Mouse (Mus musculus) kidney, embryonic 16.5 days (tissue): ENCODE measurements around the gene Cript. TPM values are rescaled to one million over a fixed set of nuclear protein-coding genes. Genes with fewer than 3 reads are reported as not detected.

Source experiments
- ATAC-seq: fragments of 200-750 bp; cut with Nextera tagmentation; 2 replicates; pipeline ENCODE4 v1.8.0; 2017; ENCODE audit warnings: moderate TSS enrichment; ENCODE audit not compliant: low FRiP score, low TSS enrichment
- H3K27ac ChIP-seq: fragments of 300-500 bp; sonication (generic); 2 replicates; pipeline ENCODE4 v1.5.1; 2014; ENCODE audit warnings: low read length
- H3K27me3 ChIP-seq: fragments of 300-500 bp; sonication (generic); 2 replicates; pipeline ENCODE4 v1.6.1; 2014; ENCODE audit warnings: low read length, control low read depth, mixed read lengths; ENCODE audit not compliant: insufficient read depth
- H3K36me3 ChIP-seq: fragments of 300-500 bp; sonication (generic); 2 replicates; pipeline ENCODE4 v1.6.1; 2014; ENCODE audit warnings: low read length, control low read depth, mixed read lengths; ENCODE audit not compliant: insufficient read depth
- H3K4me1 ChIP-seq: fragments of 300-500 bp; sonication (generic); 2 replicates; pipeline ENCODE4 v1.6.1; 2014; ENCODE audit warnings: low read length, control low read depth, mixed read lengths; ENCODE audit not compliant: insufficient read depth
- H3K4me2 ChIP-seq: fragments of 300-500 bp; sonication (generic); replicated peaks from 2 replicates; pipeline ENCODE4 v1.6.1; 2014; ENCODE audit warnings: low read depth, low read length
- H3K4me3 ChIP-seq: fragments of 300-500 bp; sonication (generic); 2 replicates; pipeline ENCODE4 v1.5.1; 2014; ENCODE audit warnings: mild to moderate bottlenecking, low read length
- H3K9ac ChIP-seq: fragments of 300-500 bp; sonication (generic); replicated peaks from 2 replicates; pipeline ENCODE4 v1.6.1; 2014; ENCODE audit warnings: low read length
- H3K9me3 ChIP-seq: fragments of 300-500 bp; sonication (generic); 2 replicates; pipeline ENCODE4 v1.6.1; 2016; ENCODE audit warnings: low read length, control low read depth
- WGBS: fragments of 180-500 bp; shearing (Covaris S2); extraction: QIAGEN DNeasy Blood & Tissue Kit; methylation state at CpG from one replicate; pipeline ENCODE4 v1.1.7; 2014; 5-methylcytosine and 5-hydroxymethylcytosine counted together
- polyA plus RNA-seq: library from polyadenylated mRNA; unstranded; fragments of >200 nt; fragmentation: Nextera tagmentation; extraction: Ambion mirVana; gene quantifications from 2 replicates; pipeline ENCODE4 v1.2.1, GENCODE M21; 2015

The Cript gene
- polyA plus RNA-seq, 1 experiment from 2014 or later: 140 TPM

DNA sequence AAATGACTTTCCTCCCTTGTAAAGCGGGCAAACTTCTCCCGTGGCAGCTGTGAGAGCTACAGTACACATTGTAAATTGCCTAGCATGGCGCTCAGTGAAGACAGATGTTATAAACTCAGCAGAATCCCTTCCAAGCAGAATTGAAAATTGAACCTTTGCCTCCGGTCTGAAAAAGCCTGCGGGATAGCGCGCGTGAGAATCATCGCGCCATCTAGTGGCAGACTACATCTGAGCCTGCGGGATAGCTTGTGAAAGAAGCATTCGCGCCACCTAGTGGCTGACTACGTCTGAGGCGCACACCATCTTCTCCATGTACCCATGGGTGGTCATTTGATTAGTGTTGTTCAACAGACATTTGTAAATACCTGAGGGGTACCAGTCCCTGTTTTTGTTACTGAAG is 19.0 kb downstream of the Cript start:
- Histone ChIP-seq H3K4me3 (no peak overlapping the region), H3K4me2 (no peak overlapping the region)

DNA sequence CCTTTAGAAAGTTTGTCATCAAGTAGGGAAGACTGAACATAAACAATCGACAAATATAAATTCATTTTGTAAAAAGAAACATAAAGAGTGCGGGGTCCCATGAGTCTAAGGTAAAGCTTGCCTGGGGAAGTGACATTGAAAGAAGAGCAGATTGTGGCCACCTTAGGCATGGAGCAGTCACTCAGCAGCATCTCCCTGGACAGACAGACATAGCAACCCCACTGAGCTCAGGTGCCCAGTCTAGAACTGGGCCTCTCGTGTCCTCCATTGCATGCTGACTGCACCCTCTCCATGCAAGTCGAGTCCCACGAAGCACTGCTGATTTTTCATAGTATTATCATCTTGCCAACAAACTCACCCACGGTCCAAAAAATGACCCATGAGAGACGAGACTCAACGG is 19.4 kb downstream of the Cript start:
- Histone ChIP-seq H3K9ac (no peak overlapping the region), H3K36me3 (no peaks in the 10 kb centered on the region), H3K27me3 (no peaks in the 10 kb centered on the region), H3K4me3 (no peak overlapping the region), H3K9me3 (no peaks in the 10 kb centered on the region), H3K27ac (no peak overlapping the region), H3K4me2 (no peak overlapping the region), H3K4me1 (0 out of 2 replicates have a peak, but pooled peaks cover 4% of the 10 kb centered on the region)
- 83% methylated on average over 8 of the region's 8 CpGs for WGBS
- no peak for ATAC-seq

More for the DNA sequence above, 19.0 kb downstream of the Cript start:
- Histone ChIP-seq H3K36me3 (no peaks in the 10 kb centered on the region), H3K27me3 (no peaks in the 10 kb centered on the region), H3K27ac (no peak overlapping the region), H3K9me3 (no peaks in the 10 kb centered on the region), H3K4me1 (0 out of 2 replicates have a peak, but pooled peaks cover 4% of the 10 kb centered on the region), H3K9ac (no peak overlapping the region)
- ATAC-seq: peak; percentile 65; the same call in 1 of the 2 replicates
- 2% methylated on average over 15 of the region's 15 CpGs for WGBS

DNA sequence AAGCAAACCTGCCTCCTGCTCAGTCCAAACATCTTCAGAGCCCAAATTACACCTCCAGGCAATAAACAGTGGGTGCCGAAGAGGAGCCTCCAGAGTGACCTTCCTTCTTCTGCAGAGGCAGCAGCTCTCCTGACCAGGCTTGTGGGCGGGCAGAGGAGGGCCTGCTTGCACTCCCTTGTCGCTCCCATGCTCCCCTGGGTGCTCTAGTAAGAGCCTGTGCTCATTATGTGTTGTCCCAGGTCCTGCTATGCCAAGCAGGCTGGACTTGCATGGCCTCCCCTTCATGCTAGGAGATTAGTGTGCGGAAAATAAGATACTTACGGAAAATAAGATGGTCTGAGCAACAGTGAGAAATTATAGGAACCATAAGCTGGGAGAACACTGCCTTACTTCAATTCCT is 24.3 kb downstream of the Cript start:
- Histone ChIP-seq H3K4me3 (no peak overlapping the region), H3K4me2 (no peak overlapping the region), H3K9ac (no peak overlapping the region), H3K36me3 (no peaks in the 10 kb centered on the region), H3K27ac (no peak overlapping the region), H3K9me3 (no peaks in the 10 kb centered on the region), H3K27me3 (no peaks in the 10 kb centered on the region), H3K4me1 (peaks cover 8% of the 10 kb centered on the region; the same call in 1 of the 2 replicates)
- 63% methylated on average over 5 of the region's 5 CpGs for WGBS
- no peak for ATAC-seq

DNA sequence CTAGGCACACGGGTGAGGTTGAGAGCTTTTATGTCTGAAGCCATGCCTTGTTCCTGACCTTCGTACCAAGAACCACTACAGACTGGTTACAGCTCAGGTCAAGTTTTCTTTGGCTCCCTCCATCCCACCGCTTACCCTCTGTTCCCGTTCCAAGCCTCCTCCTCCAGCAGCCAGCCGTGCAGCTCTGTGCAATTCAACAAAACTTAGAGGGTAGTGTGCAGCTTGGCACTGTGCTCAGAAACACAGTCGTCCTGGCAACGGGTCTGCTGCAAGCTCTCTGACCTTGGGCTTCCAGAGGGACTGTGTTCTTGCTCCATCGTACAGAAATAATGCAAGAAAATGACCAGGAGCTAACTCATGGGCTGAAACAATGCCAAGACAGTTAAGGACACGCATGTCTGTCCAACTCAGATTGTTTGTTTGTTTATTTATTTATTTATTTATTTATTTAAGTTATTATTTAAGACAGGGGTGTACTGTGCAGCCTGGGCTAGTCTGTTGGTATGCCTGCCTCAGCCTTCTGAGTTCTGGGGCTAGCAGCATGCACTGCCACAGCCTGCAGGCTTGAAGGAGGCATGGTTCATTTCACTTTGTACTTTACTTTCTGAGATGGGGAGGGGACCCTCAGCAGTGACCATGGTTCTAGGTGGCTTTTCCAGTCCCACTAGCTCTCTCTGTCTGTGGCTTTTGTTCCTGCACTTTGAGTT is 25.3 kb downstream of the Cript start:
- Histone ChIP-seq H3K27ac (no peak overlapping the region), H3K4me2 (no peak overlapping the region), H3K9ac (no peak overlapping the region), H3K27me3 (no peaks in the 10 kb centered on the region), H3K9me3 (no peaks in the 10 kb centered on the region), H3K4me3 (no peak overlapping the region), H3K4me1 (peaks cover 17% of the 10 kb centered on the region), H3K36me3 (no peaks in the 10 kb centered on the region)
- 40% methylated on average over 9 of the region's 9 CpGs for WGBS
- no peak for ATAC-seq

DNA sequence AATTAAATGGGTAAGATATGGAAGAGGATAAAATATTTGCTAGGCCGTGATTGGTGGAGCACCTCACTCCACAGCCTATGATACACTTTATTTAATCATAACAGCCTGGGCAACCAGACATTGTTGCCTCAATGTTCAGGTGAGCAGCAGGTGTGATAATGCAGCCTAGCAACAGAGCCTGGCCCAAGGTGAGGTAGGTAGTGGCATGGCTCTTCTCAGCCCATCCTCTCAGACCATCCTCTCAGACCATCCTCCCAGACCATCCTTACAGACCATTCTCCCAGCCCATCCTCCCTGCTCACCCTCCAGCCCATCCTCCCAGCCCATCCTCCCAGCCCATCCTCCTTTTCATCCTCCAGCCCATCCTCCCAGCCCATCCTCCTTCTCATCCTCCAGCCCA is 26.3 kb downstream of the Cript start:
- H3K36me3 ChIP-seq: no peaks in the 10 kb centered on the region
- no peak overlapping the region for H3K4me2 ChIP-seq
- H3K4me3 ChIP-seq: no peak overlapping the region
- no peaks in the 10 kb centered on the region for H3K27me3 ChIP-seq
- H3K4me1 ChIP-seq: peaks cover 24% of the 10 kb centered on the region
- no peak overlapping the region for H3K27ac ChIP-seq
- ATAC-seq: no peak
- H3K9ac ChIP-seq: no peak overlapping the region
- no peaks in the 10 kb centered on the region for H3K9me3 ChIP-seq
- 92% methylated on average over 1 of the region's 1 CpGs for WGBS

DNA sequence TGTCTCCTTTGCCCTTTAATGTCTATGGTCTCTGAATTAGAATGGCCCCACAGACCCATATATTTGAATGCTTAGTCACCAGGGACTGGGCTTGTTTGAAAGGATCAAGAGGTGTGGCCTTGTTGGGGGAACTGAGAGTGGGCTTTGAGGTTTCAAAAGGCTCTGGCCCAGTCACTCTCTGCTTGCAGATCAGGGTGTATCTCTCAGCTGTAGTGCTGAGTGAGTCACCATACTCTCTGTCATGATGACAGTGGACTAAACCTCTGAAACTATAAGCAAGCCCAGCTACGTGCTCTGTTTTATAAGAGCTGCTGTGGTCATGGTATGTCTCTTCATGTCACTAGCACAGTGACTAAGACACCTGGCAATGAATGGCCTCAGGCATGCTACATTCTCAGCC is 27.1 kb downstream of the Cript start:
- H3K4me2 ChIP-seq: no peak overlapping the region
- 96% methylated on average over 1 of the region's 1 CpGs for whole genome bisulfite sequencing
- H3K36me3 ChIP-seq: no peaks in the 10 kb centered on the region
- H3K9me3 ChIP-seq: no peaks in the 10 kb centered on the region
- H3K27me3 ChIP-seq: no peaks in the 10 kb centered on the region
- no peak overlapping the region for H3K4me3 ChIP-seq
- no peak for ATAC-seq
- no peak overlapping the region for H3K9ac ChIP-seq
- H3K4me1 ChIP-seq: peaks cover 24% of the 10 kb centered on the region
- no peak overlapping the region for H3K27ac ChIP-seq

DNA sequence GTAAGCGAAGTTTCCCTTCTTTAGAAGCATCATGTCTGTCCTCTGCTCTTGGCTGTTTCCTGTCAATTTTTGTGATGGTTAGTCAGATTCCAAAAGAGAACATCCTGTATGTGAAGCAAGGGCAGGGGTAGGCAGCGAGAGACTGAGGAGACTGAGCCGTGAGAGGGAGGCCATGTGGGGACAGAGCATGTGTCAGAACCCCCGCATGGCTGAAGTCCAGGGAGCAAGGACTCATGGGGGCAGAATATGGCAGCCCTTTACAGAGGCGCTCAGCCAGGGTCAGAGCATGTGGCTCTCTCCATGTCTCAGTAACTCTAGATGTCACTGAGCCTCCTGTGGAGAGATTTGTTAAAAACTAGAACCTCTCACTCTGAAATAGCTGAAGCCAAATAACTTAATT is 28.6 kb downstream of the Cript start:
- Histone ChIP-seq H3K27me3 (no peaks in the 10 kb centered on the region), H3K4me1 (peaks cover 28% of the 10 kb centered on the region), H3K4me2 (no peak overlapping the region), H3K36me3 (no peaks in the 10 kb centered on the region), H3K27ac (no peak overlapping the region), H3K9me3 (no peaks in the 10 kb centered on the region), H3K4me3 (no peak overlapping the region), H3K9ac (no peak overlapping the region)
- 78% methylated on average over 5 of the region's 5 CpGs for WGBS
- ATAC-seq: no peak

DNA sequence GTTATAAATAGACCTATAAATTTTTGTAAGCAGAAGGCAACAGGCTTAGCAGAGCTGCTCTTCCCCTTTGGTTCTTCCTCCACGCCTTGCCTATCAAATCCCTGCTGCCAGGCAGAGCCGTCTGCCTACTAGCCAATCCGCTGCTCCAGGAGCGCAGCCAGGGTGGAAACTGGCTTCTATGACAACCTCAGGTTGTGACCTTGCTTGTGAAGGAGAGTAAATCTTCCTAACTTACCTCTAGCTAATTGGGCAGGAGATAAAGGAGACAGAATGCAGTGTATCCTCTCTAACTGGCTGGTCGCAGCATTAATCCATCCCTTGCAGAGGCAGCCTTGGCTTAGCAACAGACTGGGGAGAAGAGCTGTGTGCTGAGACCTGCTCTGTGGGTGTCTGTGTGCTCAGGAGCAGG is 29.7 kb downstream of the Cript start:
- H3K27me3 ChIP-seq: no peaks in the 10 kb centered on the region
- peak overlapping the region; percentile 75 for H3K27ac ChIP-seq
- H3K9ac ChIP-seq: peak overlapping the region; percentile 44; the same call in 1 of the 2 replicates
- H3K4me3 ChIP-seq: no peak overlapping the region
- 12% methylated on average over 5 of the region's 5 CpGs for WGBS
- H3K4me2 ChIP-seq: no peak overlapping the region
- H3K9me3 ChIP-seq: no peaks in the 10 kb centered on the region
- ATAC-seq: peak; percentile 76
- no peaks in the 10 kb centered on the region for H3K36me3 ChIP-seq
- peaks cover 28% of the 10 kb centered on the region for H3K4me1 ChIP-seq

DNA sequence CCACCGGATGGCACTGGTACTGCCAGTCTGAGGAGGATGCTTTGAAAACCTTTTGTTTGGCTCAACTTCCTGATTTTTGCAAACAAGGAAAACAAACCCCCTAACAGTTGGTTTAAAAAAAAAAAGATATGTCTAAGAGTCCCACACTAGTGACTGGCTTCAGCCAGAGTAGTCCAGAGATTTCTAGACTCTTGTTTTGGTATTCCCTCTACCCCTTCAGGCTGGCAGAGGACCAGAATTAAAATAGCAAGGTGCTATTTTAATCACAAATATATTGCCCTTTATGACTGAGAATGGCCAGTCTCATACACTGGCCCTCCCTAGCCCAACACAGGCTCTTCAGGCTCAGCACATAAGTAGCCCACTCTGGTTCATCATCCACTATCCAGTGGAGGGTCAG is 30.3 kb downstream of the Cript start:
- no peak for ATAC-seq
- Histone ChIP-seq H3K4me2 (no peak overlapping the region), H3K27me3 (no peaks in the 10 kb centered on the region), H3K9me3 (no peaks in the 10 kb centered on the region), H3K36me3 (no peaks in the 10 kb centered on the region), H3K4me1 (peaks cover 25% of the 10 kb centered on the region), H3K9ac (no peak overlapping the region), H3K27ac (peak overlapping the region; percentile 75), H3K4me3 (no peak overlapping the region)
- 42% methylated on average over 1 of the region's 1 CpGs for WGBS

DNA sequence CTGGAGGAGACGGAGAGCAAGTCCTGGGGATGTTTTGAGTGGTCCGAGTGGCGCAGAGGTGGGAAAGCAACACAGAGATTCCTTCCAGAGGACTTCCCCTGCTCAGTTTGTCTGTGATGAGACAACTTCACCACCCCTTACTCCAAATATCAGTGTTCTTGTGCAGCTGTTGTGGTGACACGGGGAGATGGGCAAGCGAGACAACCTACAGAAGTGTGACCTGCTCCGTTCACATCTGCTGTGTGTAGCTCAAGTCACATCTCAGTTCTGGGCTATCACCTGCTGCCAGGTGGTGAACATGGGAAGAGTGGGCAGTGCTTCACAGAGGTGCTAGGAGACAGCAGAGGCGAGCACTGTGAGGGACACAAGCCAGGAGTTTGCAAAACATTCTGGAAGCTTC is 31.4 kb downstream of the Cript start:
- 92% methylated on average over 7 of the region's 7 CpGs for WGBS
- Histone ChIP-seq H3K9me3 (no peaks in the 10 kb centered on the region), H3K4me1 (peaks cover 25% of the 10 kb centered on the region), H3K27ac (no peak overlapping the region), H3K36me3 (no peaks in the 10 kb centered on the region), H3K4me2 (no peak overlapping the region), H3K4me3 (no peak overlapping the region), H3K27me3 (no peaks in the 10 kb centered on the region), H3K9ac (no peak overlapping the region)
- ATAC-seq: no peak
